Mouse (Mus musculus) olfactory bulb, adult 2 months (tissue): ENCODE results near the gene Slc7a6.

Source experiments
- CTCF ChIP-seq: fragments of 200-500 bp; IDR thresholded peaks from 2 replicates; pipeline ENCODE4 v1.5.1; 2012; ENCODE audit warnings: low read depth, mild to moderate bottlenecking, low read length, moderate library complexity; ENCODE audit not compliant: insufficient read depth
- POLR2A ChIP-seq: fragments of 200-500 bp; IDR thresholded peaks from 2 replicates; pipeline ENCODE4 v1.6.1; 2012; ENCODE audit warnings: mild to moderate bottlenecking, low read depth, low read length, moderate library complexity; ENCODE audit not compliant: insufficient read depth

- TF ChIP-seq CTCF (no peak), POLR2A (no peak)
Observed at GRCm38 (mm10) chr8:106135672-106136071, 33.0 kb upstream of the Slc7a6 start.
